In the genomic region with DNA sequence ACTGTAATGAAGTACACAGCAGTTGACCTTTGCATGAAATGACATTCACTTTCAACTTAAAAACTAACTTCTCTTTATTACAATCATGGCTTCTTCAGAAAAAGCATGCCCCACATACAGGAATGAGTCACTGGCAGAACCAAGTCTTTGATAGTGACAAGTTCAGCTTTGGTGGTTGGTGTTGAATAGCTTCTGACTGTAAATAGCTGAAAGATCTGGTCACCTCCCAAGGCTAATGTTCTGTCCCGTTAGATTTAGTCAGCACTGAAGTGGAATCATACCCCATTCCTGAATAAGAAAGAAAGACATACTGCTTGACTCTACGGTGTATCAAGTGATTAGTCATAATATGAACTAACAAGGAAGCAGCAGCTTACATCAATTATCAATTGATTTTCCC, we compare ENCODE assay signal across 14 mouse cellular contexts.
"Had no signal": no experiment of that assay in that cellular context is flagged by ENCODE, and none has a peak within 500 bp of the region (broad histone marks: within the 10 kb centered on the region; RNA-seq: fewer than 3 reads in every experiment).

No protein-coding gene starts in this region.

- H3K4me3 ChIP-seq: megakaryocyte, embryonic 14.5 days; midbrain, embryonic 13.5 days; neural tube, embryonic 12.5 days; stomach, embryonic 15.5 days had no signal

- H3K27ac ChIP-seq: liver, embryonic 14.5 days; macrophage; midbrain, embryonic 13.5 days; neural tube, embryonic 12.5 days; stomach, embryonic 15.5 days had no signal

- H3K9me3 ChIP-seq: megakaryocyte, embryonic 14.5 days; midbrain, embryonic 13.5 days; neural tube, embryonic 12.5 days; stomach, embryonic 15.5 days had no signal

- H3K27me3 ChIP-seq: megakaryocyte, embryonic 14.5 days; midbrain, embryonic 13.5 days; neural tube, embryonic 12.5 days; stomach, embryonic 15.5 days had no signal

- DNase-seq: lung, adult 18-20 months; lung, embryonic 14.5 days; lung, postnatal 10 days; right cerebral cortex, postnatal 14 days; thymus, adult 18-20 months; thymus, postnatal 25 days; thymus, postnatal 4 days had no signal

- H3K36me3 ChIP-seq: midbrain, embryonic 13.5 days; neural tube, embryonic 12.5 days; stomach, embryonic 15.5 days had no signal

- H3K4me1 ChIP-seq: megakaryocyte, embryonic 14.5 days; midbrain, embryonic 13.5 days; neural tube, embryonic 12.5 days; stomach, embryonic 15.5 days had no signal

- H3K4me2 ChIP-seq: lung, embryonic 14.5 days; midbrain, embryonic 11.5 days; midbrain, embryonic 13.5 days; neural tube, embryonic 12.5 days; stomach, embryonic 15.5 days had no signal

- H3K9ac ChIP-seq: liver, embryonic 14.5 days; lung, embryonic 14.5 days; midbrain, embryonic 13.5 days; neural tube, embryonic 12.5 days; stomach, embryonic 15.5 days had no signal

- ATAC-seq: midbrain, embryonic 13.5 days had no signal
